Mouse (Mus musculus) mature B cell (primary cell): Measurements from ENCODE around the gene Rabgap1l.

Experiments used
- in situ Hi-C: fragments of 300-500 bp; cut with MboI; formaldehyde crosslinking; loops from 2 replicates; pipeline ENCODE4 v1.14.3; 2019

Gene Rabgap1l

GRCm38 (mm10) chr1:160247473-160247872 lies 545.5 kb downstream of the Rabgap1l start:
- in situ Hi-C loops, result no loop called here

- in situ Hi-C loops, result no loop called here
Measured at GRCm38 (mm10) chr1:160246844-160247243, 546.2 kb downstream of the Rabgap1l start.

GRCm38 (mm10) chr1:160245954-160246353 lies 547.1 kb downstream of the Rabgap1l start:
- in situ Hi-C loops, result no loop called here

- in situ Hi-C loops, result no loop called here
Measured at GRCm38 (mm10) chr1:160244689-160245088, 548.3 kb downstream of the Rabgap1l start.

- in situ Hi-C loops, result no loop called here
Measured at GRCm38 (mm10) chr1:160240091-160240490, 552.9 kb downstream of the Rabgap1l start.

GRCm38 (mm10) chr1:160238852-160239443 lies 554.1 kb downstream of the Rabgap1l start:
- in situ Hi-C loops, result no loop called here

- in situ Hi-C loops, result no loop called here
Measured at GRCm38 (mm10) chr1:160237981-160238380, 555.0 kb downstream of the Rabgap1l start.

GRCm38 (mm10) chr1:160233921-160234320 lies 559.1 kb downstream of the Rabgap1l start:
- in situ Hi-C loops, result no loop called here

GRCm38 (mm10) chr1:160232113-160232512 lies 560.9 kb downstream of the Rabgap1l start:
- in situ Hi-C loops, result no loop called here

- in situ Hi-C loops, result no loop called here
Measured at GRCm38 (mm10) chr1:160231013-160231412, 562.0 kb downstream of the Rabgap1l start.

GRCm38 (mm10) chr1:160227850-160228249 lies 565.2 kb downstream of the Rabgap1l start:
- in situ Hi-C loops, result no loop called here

- in situ Hi-C loops, result no loop called here
Measured at GRCm38 (mm10) chr1:160227196-160227595, 565.8 kb downstream of the Rabgap1l start.

- in situ Hi-C loops, result no loop called here
Measured at GRCm38 (mm10) chr1:160224093-160224492, 568.9 kb downstream of the Rabgap1l start.

- in situ Hi-C loops, result no loop called here
Measured at GRCm38 (mm10) chr1:160217898-160218297, 575.1 kb downstream of the Rabgap1l start.

GRCm38 (mm10) chr1:160214171-160214570 lies 578.8 kb downstream of the Rabgap1l start:
- in situ Hi-C loops, result no loop called here

GRCm38 (mm10) chr1:160212703-160213669 lies 580.0 kb downstream of the Rabgap1l start, which contains the start of gene Cacybp:
TSS of gene Cacybp (minus strand) at chr1:160212875.
- in situ Hi-C loops, result no loop called here

- in situ Hi-C loops, result no loop called here
Measured at GRCm38 (mm10) chr1:160212123-160212691, 580.8 kb downstream of the Rabgap1l start.

- in situ Hi-C loops, result no loop called here
Measured at GRCm38 (mm10) chr1:160211597-160212122, 581.4 kb downstream of the Rabgap1l start.

- in situ Hi-C loops, result no loop called here
Measured at GRCm38 (mm10) chr1:160210566-160210965, 582.4 kb downstream of the Rabgap1l start.

- in situ Hi-C loops, result no loop called here
Measured at GRCm38 (mm10) chr1:160209844-160210243, 583.2 kb downstream of the Rabgap1l start.

- in situ Hi-C loops, result no loop called here
Measured at GRCm38 (mm10) chr1:160205486-160205885, 587.5 kb downstream of the Rabgap1l start.

GRCm38 (mm10) chr1:160195337-160195663 lies 597.7 kb downstream of the Rabgap1l start:
- in situ Hi-C loops, result loop anchor here (25.0 kb wide), 1 partner anchor 517 kb away; no protein-coding TSS in a partner anchor
